Mouse (Mus musculus): Measurements from ENCODE around the gene Nox3. TPM values are rescaled to one million over a fixed set of nuclear protein-coding genes. Genes with fewer than 3 reads are reported as not detected.

The Nox3 gene
- polyA plus RNA-seq (2015; fragmentation: Nextera tagmentation; extraction: Ambion mirVana): not detected in 2 replicates

GRCm38 (mm10) chr17:3696161-3696560 is at the start of gene Nox3:
Nox3 (minus strand) TSS chr17:3696261.
- WGBS (ENCODE audit: insufficient replicate concordance): 66% methylated on average over 9 of the region's 9 CpGs
- no peaks in the 10 kb centered on the region for H3K36me3 ChIP-seq (replicated peaks)
- no peak within 1 kb of the TSS for H3K9ac ChIP-seq
- no peaks in the 10 kb centered on the region for H3K27me3 ChIP-seq
- no peak for ATAC-seq (ENCODE audit: insufficient read depth)
- H3K4me3 ChIP-seq (replicated peaks): no peak within 1 kb of the TSS
- H3K9me3 ChIP-seq (replicated peaks): no peaks in the 10 kb centered on the region
- H3K4me2 ChIP-seq: no peak within 1 kb of the TSS
- H3K27ac ChIP-seq (replicated peaks): no peak within 1 kb of the TSS
- no peaks in the 10 kb centered on the region for H3K4me1 ChIP-seq (replicated peaks)

- Histone ChIP-seq H3K36me3 (replicated peaks) (no peaks in the 10 kb centered on the region), H3K9me3 (replicated peaks) (no peaks in the 10 kb centered on the region), H3K27ac (replicated peaks) (no peak overlapping the region), H3K9ac (no peak overlapping the region), H3K4me3 (replicated peaks) (no peak overlapping the region), H3K4me2 (no peak overlapping the region), H3K27me3 (no peaks in the 10 kb centered on the region), H3K4me1 (replicated peaks) (no peaks in the 10 kb centered on the region)
- WGBS (ENCODE audit: insufficient replicate concordance): 29% methylated on average over 2 of the region's 2 CpGs
- no peak for ATAC-seq (ENCODE audit: insufficient read depth)
Measured at GRCm38 (mm10) chr17:3744402-3744801, 48.3 kb upstream of the Nox3 start.

GRCm38 (mm10) chr17:3736936-3737335 is 40.9 kb upstream of the Nox3 start:
- H3K9ac ChIP-seq: no peak overlapping the region
- H3K4me2 ChIP-seq: no peak overlapping the region
- no peaks in the 10 kb centered on the region for H3K36me3 ChIP-seq (replicated peaks)
- H3K27me3 ChIP-seq: no peaks in the 10 kb centered on the region
- H3K27ac ChIP-seq (replicated peaks): no peak overlapping the region
- no peaks in the 10 kb centered on the region for H3K4me1 ChIP-seq (replicated peaks)
- 50% methylated on average over 2 of the region's 2 CpGs for WGBS (ENCODE audit: insufficient replicate concordance)
- no peaks in the 10 kb centered on the region for H3K9me3 ChIP-seq (replicated peaks)
- H3K4me3 ChIP-seq (replicated peaks): no peak overlapping the region
- no peak for ATAC-seq (ENCODE audit: insufficient read depth)

- ATAC-seq (ENCODE audit: insufficient read depth): no peak
- Histone ChIP-seq H3K4me1 (replicated peaks) (no peaks in the 10 kb centered on the region), H3K4me2 (no peak overlapping the region), H3K27ac (replicated peaks) (no peak overlapping the region), H3K36me3 (replicated peaks) (no peaks in the 10 kb centered on the region), H3K9ac (no peak overlapping the region), H3K27me3 (no peaks in the 10 kb centered on the region), H3K9me3 (replicated peaks) (no peaks in the 10 kb centered on the region), H3K4me3 (replicated peaks) (no peak overlapping the region)
Measured at GRCm38 (mm10) chr17:3734286-3734685, 38.2 kb upstream of the Nox3 start.

GRCm38 (mm10) chr17:3705350-3705930 is 9.4 kb upstream of the Nox3 start:
- Histone ChIP-seq H3K4me3 (replicated peaks) (no peak overlapping the region), H3K9me3 (replicated peaks) (no peaks in the 10 kb centered on the region), H3K4me1 (replicated peaks) (no peaks in the 10 kb centered on the region), H3K36me3 (replicated peaks) (no peaks in the 10 kb centered on the region), H3K27me3 (no peaks in the 10 kb centered on the region), H3K4me2 (no peak overlapping the region), H3K9ac (no peak overlapping the region), H3K27ac (replicated peaks) (no peak overlapping the region)
- no peak for ATAC-seq (ENCODE audit: insufficient read depth)
- 80% methylated on average over 1 of the region's 1 CpGs for WGBS (ENCODE audit: insufficient replicate concordance)

- Histone ChIP-seq H3K36me3 (replicated peaks) (no peaks in the 10 kb centered on the region), H3K4me3 (replicated peaks) (no peak overlapping the region), H3K4me1 (replicated peaks) (no peaks in the 10 kb centered on the region), H3K9ac (no peak overlapping the region), H3K9me3 (replicated peaks) (no peaks in the 10 kb centered on the region), H3K27me3 (no peaks in the 10 kb centered on the region), H3K4me2 (no peak overlapping the region), H3K27ac (replicated peaks) (no peak overlapping the region)
- no peak for ATAC-seq (ENCODE audit: insufficient read depth)
- WGBS (ENCODE audit: insufficient replicate concordance): 45% methylated on average over 3 of the region's 3 CpGs
Measured at GRCm38 (mm10) chr17:3702320-3702719, 6.3 kb upstream of the Nox3 start.

GRCm38 (mm10) chr17:3692817-3693216 is 3.2 kb downstream of the Nox3 start:
- no peaks in the 10 kb centered on the region for H3K9me3 ChIP-seq (replicated peaks)
- no peaks in the 10 kb centered on the region for H3K27me3 ChIP-seq
- H3K27ac ChIP-seq (replicated peaks): no peak overlapping the region
- WGBS (ENCODE audit: insufficient replicate concordance): 40% methylated on average over 8 of the region's 8 CpGs
- no peak for ATAC-seq (ENCODE audit: insufficient read depth)
- H3K4me1 ChIP-seq (replicated peaks): no peaks in the 10 kb centered on the region
- no peak overlapping the region for H3K4me3 ChIP-seq (replicated peaks)
- H3K4me2 ChIP-seq: no peak overlapping the region
- no peak overlapping the region for H3K9ac ChIP-seq
- H3K36me3 ChIP-seq (replicated peaks): no peaks in the 10 kb centered on the region

- WGBS (ENCODE audit: insufficient replicate concordance): 30% methylated on average over 8 of the region's 8 CpGs
Measured at GRCm38 (mm10) chr17:3690499-3691258, 5.4 kb downstream of the Nox3 start.

GRCm38 (mm10) chr17:3683662-3684061 is 12.4 kb downstream of the Nox3 start:
- H3K36me3 ChIP-seq (replicated peaks): no peaks in the 10 kb centered on the region
- no peak overlapping the region for H3K9ac ChIP-seq
- H3K4me2 ChIP-seq: no peak overlapping the region
- H3K9me3 ChIP-seq (replicated peaks): no peaks in the 10 kb centered on the region
- no peak overlapping the region for H3K27ac ChIP-seq (replicated peaks)
- H3K27me3 ChIP-seq: no peaks in the 10 kb centered on the region
- ATAC-seq (ENCODE audit: insufficient read depth): no peak
- H3K4me1 ChIP-seq (replicated peaks): no peaks in the 10 kb centered on the region
- H3K4me3 ChIP-seq (replicated peaks): no peak overlapping the region
- 44% methylated on average over 3 of the region's 3 CpGs for WGBS (ENCODE audit: insufficient replicate concordance)

More at GRCm38 (mm10) chr17:3690499-3691258, 5.4 kb downstream of the Nox3 start:
- Histone ChIP-seq H3K4me2 (no peak overlapping the region), H3K36me3 (replicated peaks) (no peaks in the 10 kb centered on the region), H3K4me1 (replicated peaks) (no peaks in the 10 kb centered on the region), H3K27me3 (no peaks in the 10 kb centered on the region), H3K9me3 (replicated peaks) (no peaks in the 10 kb centered on the region), H3K9ac (no peak overlapping the region), H3K27ac (replicated peaks) (no peak overlapping the region), H3K4me3 (replicated peaks) (no peak overlapping the region)
- no peak for ATAC-seq (ENCODE audit: insufficient read depth)

- no peak overlapping the region for H3K9ac ChIP-seq
- no peak overlapping the region for H3K4me3 ChIP-seq (replicated peaks)
- 55% methylated on average over 4 of the region's 4 CpGs for WGBS (ENCODE audit: insufficient replicate concordance)
- H3K4me2 ChIP-seq: no peak overlapping the region
- H3K9me3 ChIP-seq (replicated peaks): no peaks in the 10 kb centered on the region
- no peak for ATAC-seq (ENCODE audit: insufficient read depth)
- H3K36me3 ChIP-seq (replicated peaks): no peaks in the 10 kb centered on the region
- H3K4me1 ChIP-seq (replicated peaks): no peaks in the 10 kb centered on the region
- H3K27ac ChIP-seq (replicated peaks): no peak overlapping the region
- H3K27me3 ChIP-seq: no peaks in the 10 kb centered on the region
Measured at GRCm38 (mm10) chr17:3669226-3669625, 26.8 kb downstream of the Nox3 start.

GRCm38 (mm10) chr17:3667287-3667686 is 28.8 kb downstream of the Nox3 start:
- WGBS (ENCODE audit: insufficient replicate concordance): 71% methylated on average over 4 of the region's 4 CpGs
- Histone ChIP-seq H3K27ac (replicated peaks) (no peak overlapping the region), H3K4me3 (replicated peaks) (no peak overlapping the region), H3K9ac (no peak overlapping the region), H3K9me3 (replicated peaks) (no peaks in the 10 kb centered on the region), H3K27me3 (no peaks in the 10 kb centered on the region), H3K4me1 (replicated peaks) (no peaks in the 10 kb centered on the region), H3K4me2 (no peak overlapping the region), H3K36me3 (replicated peaks) (no peaks in the 10 kb centered on the region)
- no peak for ATAC-seq (ENCODE audit: insufficient read depth)

- Histone ChIP-seq H3K4me3 (replicated peaks) (no peak overlapping the region), H3K27ac (replicated peaks) (no peak overlapping the region), H3K9me3 (replicated peaks) (no peaks in the 10 kb centered on the region), H3K27me3 (no peaks in the 10 kb centered on the region), H3K4me2 (no peak overlapping the region), H3K4me1 (replicated peaks) (no peaks in the 10 kb centered on the region), H3K9ac (no peak overlapping the region), H3K36me3 (replicated peaks) (no peaks in the 10 kb centered on the region)
- no peak for ATAC-seq (ENCODE audit: insufficient read depth)
- WGBS (ENCODE audit: insufficient replicate concordance): 57% methylated on average over 4 of the region's 4 CpGs
Measured at GRCm38 (mm10) chr17:3665321-3665720, 30.7 kb downstream of the Nox3 start.

All from liver, embryonic 15.5 days (tissue).